Mouse (Mus musculus) Patski (cell line): ENCODE data around the gene Slc22a26. TPM values are rescaled to one million over a fixed set of nuclear protein-coding genes. Genes with fewer than 3 reads are reported as not detected.
"Not testable (repeated sequence)": the region's sequence is repeated elsewhere in the genome, so short reads cannot be mapped to it uniquely, and the experiment has no call there.

Source experiments
- ATAC-seq: fragments of 100-300 bp; one replicate; pipeline ENCODE4 v1.8.0; 2021
- CTCF ChIA-PET: fragments of 350-600 bp; sonication (Branson Sonifier 250); formaldehyde crosslinking; loops from one replicate; lab custom pipeline; 2022; ENCODE audit warnings: inconsistent platforms; lab: Charles Lee
- POLR2A ChIA-PET: fragments of 350-600 bp; sonication (Branson Sonifier 250); formaldehyde crosslinking; loops from one replicate; lab custom pipeline; 2022; ENCODE audit warnings: antibody characterized with exemption, inconsistent platforms; lab: Charles Lee
- DNase-seq: peaks from one replicate; pipeline ENCODE4 v3.0.0-alpha.2; 2011; ENCODE audit warnings: low read depth, low spot score
- H3K27me3 ChIP-seq: fragments of 371-371 bp; one replicate; pipeline ENCODE4 v1.5.1; 2021
- CTCF ChIP-seq: fragments of 100-300 bp; IDR thresholded peaks from one replicate; pipeline ENCODE4 v1.5.1; 2021
- in situ Hi-C: fragments of 300-500 bp; cut with MboI; formaldehyde crosslinking; loops from 3 replicates; pipeline ENCODE4 v1.11.1; 2018; ENCODE audit warnings: low pct_unique_long_range_greater_than_20kb, mixed read lengths
- polyA plus RNA-seq: library from polyadenylated mRNA; unstranded; gene quantifications from one replicate; pipeline ENCODE4 v1.2.3, GENCODE M21; 2021

Gene Slc22a26
- polyA plus RNA-seq, result not detected

- ChIA-PET CTCF (no interaction called here), POLR2A (no interaction called here)
- DNase-seq (no peak), ATAC-seq (no peak)
- in situ Hi-C loops, result no loop called here
- H3K27me3 ChIP-seq, result no peaks in the 10 kb centered on the region
- no peak for TF ChIP-seq CTCF
Observed at GRCm38 (mm10) chr19:7802571-7802970, at the start of gene Slc22a26. Gene Slc22a26 (minus strand): TSS chr19:7802667.

- peaks cover 10% of the 10 kb centered on the region for H3K27me3 ChIP-seq
- no peak for ATAC-seq
- DNase-seq, result no peak
- no peak for TF ChIP-seq CTCF
- ChIA-PET POLR2A (no interaction called here), CTCF (no interaction called here)
- in situ Hi-C loops, result no loop called here
Observed at GRCm38 (mm10) chr19:7829851-7830250, 27.4 kb upstream of the Slc22a26 start.

GRCm38 (mm10) chr19:7790571-7790970, 11.9 kb downstream of the Slc22a26 start:
- TF ChIP-seq CTCF, result no peak
- ATAC-seq (no peak), DNase-seq (no peak)
- POLR2A ChIA-PET, result no interaction called here
- CTCF ChIA-PET, result no interaction called here
- H3K27me3 ChIP-seq, result no peaks in the 10 kb centered on the region
- in situ Hi-C loops, result no loop called here

GRCm38 (mm10) chr19:7775306-7775705, 27.2 kb downstream of the Slc22a26 start:
- no peak for ATAC-seq
- TF ChIP-seq CTCF, result no peak
- CTCF ChIA-PET, result no interaction called here

GRCm38 (mm10) chr19:7766124-7766523, 36.3 kb downstream of the Slc22a26 start:
- ATAC-seq (no peak), DNase-seq (no peak)
- in situ Hi-C loops, result no loop called here
- H3K27me3 ChIP-seq, result peaks cover 7% of the 10 kb centered on the region
- CTCF ChIA-PET, result no interaction called here
- TF ChIP-seq CTCF, result no peak
- POLR2A ChIA-PET, result no interaction called here

More at GRCm38 (mm10) chr19:7775306-7775705, 27.2 kb downstream of the Slc22a26 start:
- POLR2A ChIA-PET, result no interaction called here
- in situ Hi-C loops, result no loop called here
- H3K27me3 ChIP-seq, result no peaks in the 10 kb centered on the region
- DNase-seq, result no peak

GRCm38 (mm10) chr19:7765599-7765998, 36.9 kb downstream of the Slc22a26 start:
- ChIA-PET POLR2A (no interaction called here), CTCF (no interaction called here)
- H3K27me3 ChIP-seq, result peaks cover 7% of the 10 kb centered on the region
- in situ Hi-C loops, result no loop called here
- ATAC-seq, result no peak
- no peak for DNase-seq
- no peak for TF ChIP-seq CTCF

GRCm38 (mm10) chr19:7753371-7753770, 49.1 kb downstream of the Slc22a26 start:
- DNase-seq, in situ Hi-C loops, H3K27me3 ChIP-seq, ATAC-seq, POLR2A ChIA-PET, CTCF ChIA-PET: not testable (repeated sequence)

Other genes starting within 250 kb of the Slc22a26 start
- 17.8 TPM for gene Pla2g16, start 245.2 kb downstream of the Slc22a26 start, polyA plus RNA-seq
- gene Lgals12, start 195.5 kb downstream of the Slc22a26 start, polyA plus RNA-seq, result not detected
- gene Hrasls5, start 190.1 kb downstream of the Slc22a26 start, polyA plus RNA-seq, result not detected
- not detected for gene Slc22a19, start 91.4 kb downstream of the Slc22a26 start, polyA plus RNA-seq
- gene Slc22a27, start 163.4 kb upstream of the Slc22a26 start, polyA plus RNA-seq, result not detected